Mouse (Mus musculus) inflammation-experienced regulatory T-cells, adult 16 weeks (primary cell): Measurements from ENCODE around the gene Thap11. TPM values are rescaled to one million over a fixed set of nuclear protein-coding genes. Genes with fewer than 3 reads are reported as not detected.

Experiments used
- polyA plus RNA-seq: library from polyadenylated mRNA; unstranded; fragments of 100-300 nt; shearing (Covaris generic); gene quantifications from one replicate; pipeline ENCODE4 v1.2.1, GENCODE M21; 2017

Thap11 gene
- polyA plus RNA-seq = 17.4 TPM

GRCm38 (mm10) chr8:105854715-105855216, at the start of gene Thap11:
Thap11 (plus strand) TSS chr8:105855132.

GRCm38 (mm10) chr8:105826861-105827848, 27.8 kb upstream of the Thap11 start, which contains the start of the genes Ranbp10 and Tsnaxip1:
Ranbp10 (minus strand) TSS chr8:105827350.
Tsnaxip1 (plus strand) TSS chr8:105827731.

GRCm38 (mm10) chr8:105853178-105853577, 1.8 kb upstream of the Thap11 start, which contains the start of gene Cenpt:
Cenpt (minus strand) TSS chr8:105853278.

GRCm38 (mm10) chr8:105860143-105860981, 5.4 kb downstream of the Thap11 start, which contains the start of gene Nutf2:
Nutf2 (plus strand) TSS chr8:105860580.

GRCm38 (mm10) chr8:105880754-105881520, 26.0 kb downstream of the Thap11 start, which contains the start of gene Edc4:
Edc4 (plus strand) TSS chr8:105880881.

GRCm38 (mm10) chr8:105893339-105893738, 38.4 kb downstream of the Thap11 start, which contains the start of gene Nrn1l:
Nrn1l (plus strand) TSS chr8:105893567.

GRCm38 (mm10) chr8:105900180-105900940, 45.4 kb downstream of the Thap11 start, which contains the start of gene Pskh1:
Pskh1 (plus strand) TSS chr8:105900441.

Other genes starting within 250 kb of the Thap11 start
- gene Ripor1, start 249.9 kb upstream of the Thap11 start, polyA plus RNA-seq = 18.7 TPM
- gene Ctcf, start 218.6 kb upstream of the Thap11 start, polyA plus RNA-seq = 40.7 TPM
- 1.6 TPM for gene Agrp, start 217.7 kb upstream of the Thap11 start, polyA plus RNA-seq
- 25.6 TPM for gene Carmil2, start 168.9 kb upstream of the Thap11 start, polyA plus RNA-seq
- gene Acd, start 154.0 kb upstream of the Thap11 start, polyA plus RNA-seq = 92.3 TPM
- gene Pard6a, start 154.0 kb upstream of the Thap11 start, polyA plus RNA-seq = 12.3 TPM
- gene 4933405L10Rik, start 147.5 kb upstream of the Thap11 start, polyA plus RNA-seq = 0.35 TPM
- 3.7 TPM for gene Enkd1, start 146.9 kb upstream of the Thap11 start, polyA plus RNA-seq
- gene Gfod2, start 96.5 kb upstream of the Thap11 start, polyA plus RNA-seq = 6.3 TPM
- 27.8 TPM for gene Ranbp10, start 27.8 kb upstream of the Thap11 start, polyA plus RNA-seq
- gene Tsnaxip1, start 27.4 kb upstream of the Thap11 start, polyA plus RNA-seq = not detected
- 18.1 TPM for gene Cenpt, start 1.9 kb upstream of the Thap11 start, polyA plus RNA-seq
- gene Nutf2, start 5.4 kb downstream of the Thap11 start, polyA plus RNA-seq = 11.7 TPM
- gene Edc4, start 25.7 kb downstream of the Thap11 start, polyA plus RNA-seq = 120 TPM
- gene Nrn1l, start 38.4 kb downstream of the Thap11 start, polyA plus RNA-seq = 2.6 TPM
- gene Pskh1, start 45.3 kb downstream of the Thap11 start, polyA plus RNA-seq = 38.1 TPM
- 1.9 TPM for gene Ctrl, start 78.7 kb downstream of the Thap11 start, polyA plus RNA-seq
- gene Psmb10, start 83.3 kb downstream of the Thap11 start, polyA plus RNA-seq = 505 TPM
- 0.59 TPM for gene Lcat, start 88.2 kb downstream of the Thap11 start, polyA plus RNA-seq
- gene Slc12a4, start 111.0 kb downstream of the Thap11 start, polyA plus RNA-seq = 20.9 TPM
- gene Dpep3, start 124.3 kb downstream of the Thap11 start, polyA plus RNA-seq = not detected
- 31.4 TPM for gene Dus2, start 136.2 kb downstream of the Thap11 start, polyA plus RNA-seq
- 0.43 TPM for gene Dpep2nb, start 150.8 kb downstream of the Thap11 start, polyA plus RNA-seq
- 10.8 TPM for gene Ddx28, start 156.8 kb downstream of the Thap11 start, polyA plus RNA-seq
- gene Nfatc3, start 203.7 kb downstream of the Thap11 start, polyA plus RNA-seq = 63.7 TPM